Mouse (Mus musculus) embryonic stem cell, embryonic (primary cell): Measurements from ENCODE around the gene Vmn1r57.
"Not testable (repeated sequence)": the region's sequence is repeated elsewhere in the genome, so short reads cannot be mapped to it uniquely, and the experiment has no call there.

ENCODE experiments used
- CTCF ChIA-PET, 4 experiments: fragments of 300-600 bp in 2 of 4; fragments of 350-600 bp in 2 of 4; sonication (Branson Sonifier 250); formaldehyde crosslinking; loops; one replicate each; lab custom pipeline; 2022; ENCODE audit warnings: inconsistent platforms in 2 of 4; lab: Charles Lee
- POLR2A ChIA-PET, 4 experiments: fragments of 300-600 bp in 2 of 4; fragments of 350-600 bp in 2 of 4; sonication (Branson Sonifier 250); formaldehyde crosslinking; loops; one replicate each; lab custom pipeline; 2022; ENCODE audit warnings: antibody characterized with exemption in 4 of 4, inconsistent platforms in 1 of 4; lab: Charles Lee

The Vmn1r57 gene

DNA sequence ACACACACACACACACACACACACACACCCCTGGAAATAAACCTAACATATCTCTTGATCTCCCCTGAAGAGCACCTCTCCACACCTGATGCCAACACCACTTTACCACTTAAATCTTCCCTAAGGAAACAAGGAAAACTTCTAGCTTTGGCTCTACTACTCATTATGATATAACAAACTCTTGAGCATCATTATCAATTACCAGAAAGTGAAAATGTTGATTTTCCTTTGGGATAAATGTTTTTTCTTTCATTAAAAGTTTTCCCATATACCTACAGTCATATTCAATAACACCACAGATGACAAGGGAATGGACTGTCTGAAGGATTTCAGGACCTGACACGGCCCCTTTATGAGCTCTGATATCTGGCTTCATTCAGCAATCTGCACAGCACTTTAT lies at the start of gene Vmn1r57:
Vmn1r57 (plus strand) TSS at position 301 of the 400 bp plus-strand sequence.
- POLR2A ChIA-PET, CTCF ChIA-PET: not testable (repeated sequence)

DNA sequence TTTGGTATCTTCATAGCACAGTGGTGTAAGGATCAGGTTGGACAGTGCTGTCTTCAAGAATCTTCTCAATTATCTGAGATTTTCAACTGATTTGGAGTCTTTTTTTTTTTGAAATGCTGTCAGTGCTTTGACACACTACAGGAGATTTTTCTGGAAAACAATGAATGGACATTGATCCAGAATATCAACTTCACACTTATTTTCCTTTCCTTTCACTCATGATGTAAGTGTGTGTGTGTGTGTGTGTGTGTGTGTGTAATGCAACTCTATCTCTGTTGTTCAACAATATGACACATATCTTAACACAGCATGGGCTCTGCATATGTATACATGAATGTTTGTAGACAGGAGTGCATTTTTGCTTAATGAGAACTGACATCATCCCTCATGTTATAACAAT lies 21.6 kb upstream of the Vmn1r57 start, which contains the start of gene Vmn1r56:
Vmn1r56 (minus strand) TSS at position 101 of the 400 bp plus-strand sequence.
- POLR2A ChIA-PET, CTCF ChIA-PET: not testable (repeated sequence)

DNA sequence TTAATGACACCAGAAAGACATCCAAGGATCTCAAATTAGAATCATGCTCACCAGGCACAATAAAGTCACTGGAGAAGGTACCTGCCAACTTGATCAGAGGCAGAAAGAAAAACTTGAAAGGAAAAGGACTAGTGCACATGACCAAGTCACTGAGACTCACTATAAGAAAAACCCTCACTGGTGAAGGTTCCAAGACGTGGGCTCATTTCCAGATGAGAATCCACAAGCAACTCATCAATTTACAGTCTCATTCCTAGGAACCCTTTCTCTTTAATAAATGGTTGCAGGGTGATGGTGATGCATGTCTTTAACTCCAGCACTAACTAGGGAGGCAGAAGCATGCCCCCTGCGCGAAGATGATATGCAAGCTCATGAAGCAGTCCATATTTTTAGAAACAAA lies 44.8 kb downstream of the Vmn1r57 start:
- ChIA-PET POLR2A (no interaction called here), CTCF (no interaction called here)
